ENCODE assay signal across 8 mouse cellular contexts in the genomic region with DNA sequence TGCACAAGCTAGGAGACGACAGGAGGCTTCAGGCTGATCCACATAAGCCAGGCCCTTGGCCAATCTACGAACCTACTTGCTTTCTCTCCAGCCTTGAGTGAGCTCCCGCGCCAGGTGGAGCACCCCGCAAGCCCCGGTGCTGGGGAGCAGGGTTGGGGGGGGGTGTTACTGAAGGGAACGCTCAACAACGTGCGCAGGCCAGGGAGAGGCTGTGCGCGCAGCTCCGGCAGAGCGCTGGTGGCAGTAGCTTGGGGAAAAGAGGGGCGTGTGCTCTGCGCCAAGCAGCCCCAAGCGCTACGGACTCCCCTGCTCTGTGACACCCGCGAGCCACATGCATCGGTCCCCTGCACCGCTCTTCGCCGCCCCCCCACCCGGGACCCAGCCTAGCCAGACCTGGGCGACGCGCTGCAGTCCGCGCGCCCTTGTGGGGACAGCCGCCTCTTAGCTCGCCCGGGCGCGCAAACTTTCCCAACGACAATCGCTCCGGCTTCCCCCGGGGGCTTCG.
A peak's percentile ranks its signal among the peaks of the same experiment; 100 is the strongest.
DNase-seq lines count a peak whose midpoint lies in the region; ATAC-seq lines count a peak whose summit lies in the region.

No protein-coding gene starts in this region.

- H3K4me2 ChIP-seq in embryonic facial prominence, embryonic 14.5 days (ENCODE audit: low read depth, low read length): peak overlapping the region; percentile 94
- H3K4me2 ChIP-seq in limb, embryonic 13.5 days (replicated peaks): peak overlapping the region; percentile 98
- H3K4me2 ChIP-seq in neural tube, embryonic 14.5 days (ENCODE audit: low read depth, low read length): peak overlapping the region; percentile 88

- peak overlapping the region; percentile 92 for H3K9ac ChIP-seq in embryonic facial prominence, embryonic 14.5 days (ENCODE audit: low read depth, low read length)
- peak overlapping the region; percentile 83 for H3K9ac ChIP-seq in limb, embryonic 13.5 days
- H3K9ac ChIP-seq in neural tube, embryonic 14.5 days (replicated peaks; ENCODE audit: low read depth, low read length): peak overlapping the region; percentile 82

- under 1% methylated on average over 31 of the region's 40 CpGs for WGBS in embryonic facial prominence, embryonic 14.5 days
- WGBS in hindbrain, embryonic 10.5 days: under 1% methylated on average over 40 of the region's 40 CpGs
- WGBS in limb, embryonic 13.5 days: under 1% methylated on average over 39 of the region's 40 CpGs
- WGBS in neural tube, embryonic 14.5 days: under 1% methylated on average over 40 of the region's 40 CpGs

- peak overlapping the region; percentile 63 for H3K4me3 ChIP-seq in erythroblast, embryonic 14.5 days (replicated peaks)
- H3K4me3 ChIP-seq in embryonic facial prominence, embryonic 14.5 days (ENCODE audit: low read depth, low read length): peak overlapping the region; percentile 85
- peak overlapping the region; percentile 86 for H3K4me3 ChIP-seq in hindbrain, embryonic 10.5 days
- peak overlapping the region; percentile 82 for H3K4me3 ChIP-seq in limb, embryonic 13.5 days
- peak overlapping the region; percentile 73 for H3K4me3 ChIP-seq in neural tube, embryonic 14.5 days (ENCODE audit: low read depth, low read length)

- H3K27me3 ChIP-seq in erythroblast, embryonic 14.5 days (ENCODE audit: control insufficient read depth): peaks cover 53% of the 10 kb centered on the region
- H3K27me3 ChIP-seq in embryonic facial prominence, embryonic 14.5 days (replicated peaks; ENCODE audit: control insufficient read depth, insufficient read depth, low read length): 0 out of 2 replicates have a peak, but pooled peaks cover 6% of the 10 kb centered on the region
- H3K27me3 ChIP-seq in hindbrain, embryonic 10.5 days (ENCODE audit: insufficient read depth, poor library complexity, severe bottlenecking): peaks cover 26% of the 10 kb centered on the region
- H3K27me3 ChIP-seq in limb, embryonic 13.5 days: peaks cover 13% of the 10 kb centered on the region
- H3K27me3 ChIP-seq in neural tube, embryonic 14.5 days (ENCODE audit: control insufficient read depth, insufficient read depth, low read length): peaks cover 4% of the 10 kb centered on the region; the same call in 1 of the 2 replicates

- ATAC-seq in erythroblast, adult 5-6 weeks (replicated peaks; ENCODE audit: low FRiP score, poor library complexity, severe bottlenecking): no peak
- peak; percentile 80 for ATAC-seq in embryonic facial prominence, embryonic 14.5 days (ENCODE audit: low read depth)
- peak; percentile 63 for ATAC-seq in limb, embryonic 13.5 days (ENCODE audit: low FRiP score, low read depth)
- ATAC-seq in neural tube, embryonic 14.5 days (ENCODE audit: low read depth): peak; percentile 64

- H3K4me1 ChIP-seq in erythroblast, embryonic 14.5 days (ENCODE audit: control insufficient read depth): peaks cover 4% of the 10 kb centered on the region; the same call in 1 of the 2 replicates
- peaks cover 17% of the 10 kb centered on the region; the same call in 1 of the 2 replicates for H3K4me1 ChIP-seq in embryonic facial prominence, embryonic 14.5 days (ENCODE audit: control insufficient read depth, insufficient read depth, low read length)
- peaks cover 38% of the 10 kb centered on the region for H3K4me1 ChIP-seq in hindbrain, embryonic 10.5 days (replicated peaks)
- H3K4me1 ChIP-seq in limb, embryonic 13.5 days: peaks cover 38% of the 10 kb centered on the region
- peaks cover 8% of the 10 kb centered on the region; the same call in 1 of the 2 replicates for H3K4me1 ChIP-seq in neural tube, embryonic 14.5 days (ENCODE audit: control insufficient read depth, insufficient read depth, low read length)

- H3K27ac ChIP-seq in embryonic facial prominence, embryonic 14.5 days (replicated peaks; ENCODE audit: low read depth, low read length): peak overlapping the region; percentile 89; the same call in 1 of the 2 replicates
- H3K27ac ChIP-seq in hindbrain, embryonic 10.5 days: peak overlapping the region; percentile 79
- peak overlapping the region; percentile 22; the same call in 1 of the 2 replicates for H3K27ac ChIP-seq in limb, embryonic 13.5 days
- H3K27ac ChIP-seq in neural tube, embryonic 14.5 days (ENCODE audit: low read depth, low read length): peak overlapping the region; percentile 88; the same call in 1 of the 2 replicates

- no peaks in the 10 kb centered on the region for H3K9me3 ChIP-seq in erythroblast, embryonic 14.5 days (ENCODE audit: control insufficient read depth, low read length)
- H3K9me3 ChIP-seq in embryonic facial prominence, embryonic 14.5 days (ENCODE audit: control insufficient read depth, low read length): no peaks in the 10 kb centered on the region
- no peaks in the 10 kb centered on the region for H3K9me3 ChIP-seq in hindbrain, embryonic 10.5 days
- no peaks in the 10 kb centered on the region for H3K9me3 ChIP-seq in limb, embryonic 13.5 days
- H3K9me3 ChIP-seq in neural tube, embryonic 14.5 days (ENCODE audit: control insufficient read depth, low read length): no peaks in the 10 kb centered on the region

- DNase-seq in MN1 (ENCODE audit: low spot score): peak; percentile 20
- peak; percentile 38 for DNase-seq in embryonic facial prominence, embryonic 14.5 days (ENCODE audit: low spot score)
- DNase-seq in hindbrain, embryonic 10.5 days (ENCODE audit: low spot score): peak; percentile 61
- DNase-seq in thymus, postnatal 14 days: no peak

- no peaks in the 10 kb centered on the region for H3K36me3 ChIP-seq in erythroblast, embryonic 14.5 days (ENCODE audit: control insufficient read depth)
- no peaks in the 10 kb centered on the region for H3K36me3 ChIP-seq in embryonic facial prominence, embryonic 14.5 days (ENCODE audit: control insufficient read depth, insufficient read depth, low read length)
- no peaks in the 10 kb centered on the region for H3K36me3 ChIP-seq in hindbrain, embryonic 10.5 days
- H3K36me3 ChIP-seq in limb, embryonic 13.5 days: no peaks in the 10 kb centered on the region
- no peaks in the 10 kb centered on the region for H3K36me3 ChIP-seq in neural tube, embryonic 14.5 days (ENCODE audit: control insufficient read depth, insufficient read depth, low read length)

Comparison
In these comparisons a context has a peak if more than half of its experiments do, and no peak if none do; other contexts are left out.
1. H3K27ac ChIP-seq: peak in every context shown above with its lines; median percentile 89 in embryonic facial prominence, embryonic 14.5 days; 88 in neural tube, embryonic 14.5 days; 79 in hindbrain, embryonic 10.5 days; 22 in limb, embryonic 13.5 days.